Mouse (Mus musculus) embryonic facial prominence, embryonic 14.5 days (tissue): ENCODE data around the gene Siva1. TPM values are rescaled to one million over a fixed set of nuclear protein-coding genes. Genes with fewer than 3 reads are reported as not detected.
A peak's percentile ranks its signal among the peaks of the same experiment; 100 is the strongest.

ENCODE experiments used
- ATAC-seq: fragments of 200-750 bp; cut with Nextera tagmentation; 2 replicates; pipeline ENCODE4 v1.8.0; 2017; ENCODE audit warnings: low read depth, moderate number of reproducible peaks, moderate TSS enrichment
- DNase-seq: peaks from one replicate; pipeline ENCODE4 v3.0.0-alpha.2; 2015; ENCODE audit warnings: low spot score
- H3K27ac ChIP-seq: fragments of 300-500 bp; sonication (generic); replicated peaks from 2 replicates; pipeline ENCODE4 v1.5.1; 2014; ENCODE audit warnings: low read depth, mild to moderate bottlenecking, low read length, moderate library complexity
- H3K27me3 ChIP-seq: fragments of 300-500 bp; sonication (generic); replicated peaks from 2 replicates; pipeline ENCODE4 v1.6.1; 2014; ENCODE audit warnings: low read length; ENCODE audit not compliant: control insufficient read depth, insufficient read depth
- H3K36me3 ChIP-seq: fragments of 300-500 bp; sonication (generic); 2 replicates; pipeline ENCODE4 v1.6.1; 2014; ENCODE audit warnings: low read length, mixed read lengths; ENCODE audit not compliant: control insufficient read depth, insufficient read depth
- H3K4me1 ChIP-seq: fragments of 300-500 bp; sonication (generic); 2 replicates; pipeline ENCODE4 v1.6.1; 2014; ENCODE audit warnings: antibody characterized with exemption, low read length; ENCODE audit not compliant: control insufficient read depth, insufficient read depth
- H3K4me2 ChIP-seq: fragments of 300-500 bp; sonication (generic); 2 replicates; pipeline ENCODE4 v1.6.1; 2014; ENCODE audit warnings: low read depth, mild to moderate bottlenecking, low read length, moderate library complexity, mixed read lengths
- H3K4me3 ChIP-seq: fragments of 300-500 bp; sonication (generic); 2 replicates; pipeline ENCODE4 v1.5.1; 2014; ENCODE audit warnings: low read depth, mild to moderate bottlenecking, low read length
- H3K9ac ChIP-seq: fragments of 300-500 bp; sonication (generic); 2 replicates; pipeline ENCODE4 v1.6.1; 2014; ENCODE audit warnings: low read depth, mild to moderate bottlenecking, low read length, moderate library complexity, mixed read lengths
- H3K9me3 ChIP-seq: fragments of 300-500 bp; sonication (generic); 2 replicates; pipeline ENCODE4 v1.6.1; 2016; ENCODE audit warnings: low read length; ENCODE audit not compliant: control insufficient read depth
- WGBS: fragments of 180-500 bp; shearing (Covaris S2); extraction: QIAGEN DNeasy Blood & Tissue Kit; methylation state at CpG from one replicate; pipeline ENCODE4 v1.1.7; 2014; 5-methylcytosine and 5-hydroxymethylcytosine counted together
- polyA plus RNA-seq: library from polyadenylated mRNA; unstranded; fragments of >200 nt; fragmentation: Nextera tagmentation; extraction: Ambion mirVana; gene quantifications from 2 replicates; pipeline ENCODE4 v1.2.1, GENCODE M21; 2014

The Siva1 gene
- polyA plus RNA-seq, 1 experiment from 2014 or later = 211 TPM

DNA sequence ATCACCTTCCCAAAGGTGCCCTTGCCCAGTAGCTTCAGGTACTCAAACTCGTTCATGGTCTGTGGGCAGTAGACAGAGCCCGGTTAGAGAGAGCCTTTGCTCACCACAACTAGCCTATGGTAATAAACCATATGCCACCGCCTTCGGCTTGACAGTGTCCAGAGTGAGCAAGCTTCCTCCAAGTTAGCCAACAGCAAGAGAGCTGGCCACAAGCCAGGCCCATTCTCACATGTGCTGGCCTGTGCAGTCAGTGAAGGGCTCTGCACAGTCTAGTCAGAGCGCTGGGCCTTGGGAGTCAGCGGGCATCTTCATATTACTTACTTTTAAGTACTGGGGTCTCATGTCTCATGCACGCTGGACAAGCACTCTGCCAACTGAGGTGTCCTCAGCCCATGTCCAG lies 14.1 kb downstream of the Siva1 start:
- Histone ChIP-seq H3K27me3 (no peaks in the 10 kb centered on the region), H3K9me3 (no peaks in the 10 kb centered on the region), H3K4me3 (no peak overlapping the region), H3K4me1 (peaks cover 36% of the 10 kb centered on the region), H3K36me3 (peaks cover 96% of the 10 kb centered on the region), H3K27ac (no peak overlapping the region), H3K4me2 (no peak overlapping the region), H3K9ac (no peak overlapping the region)
- ATAC-seq = no peak
- WGBS = 95% methylated on average over 7 of the region's 7 CpGs
- DNase-seq = no peak

DNA sequence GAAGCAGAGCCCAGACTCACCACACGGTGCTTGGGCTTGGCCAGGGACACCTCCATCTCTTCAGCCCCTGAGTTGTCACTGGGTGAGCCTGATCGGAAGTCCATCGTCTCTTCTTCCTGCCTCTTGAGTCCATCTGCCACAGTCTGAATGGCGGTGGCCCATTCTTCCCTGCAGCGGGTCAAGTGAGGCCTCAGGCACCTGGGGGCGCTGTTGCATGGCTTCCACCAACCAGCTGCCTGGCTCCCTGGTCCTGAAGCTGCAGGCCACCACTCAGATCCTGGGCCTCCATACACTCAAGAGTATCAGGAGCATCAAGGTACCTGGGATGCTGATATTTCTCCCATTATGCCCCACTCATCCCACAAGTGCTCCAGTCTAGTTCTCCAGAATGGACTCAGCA lies 14.6 kb downstream of the Siva1 start:
- Histone ChIP-seq H3K36me3 (peaks cover 96% of the 10 kb centered on the region), H3K4me2 (no peak overlapping the region), H3K27ac (no peak overlapping the region), H3K4me1 (peaks cover 40% of the 10 kb centered on the region), H3K27me3 (no peaks in the 10 kb centered on the region), H3K9ac (no peak overlapping the region), H3K9me3 (no peaks in the 10 kb centered on the region), H3K4me3 (no peak overlapping the region)
- 92% methylated on average over 6 of the region's 6 CpGs for WGBS
- DNase-seq (no peak), ATAC-seq (no peak)

DNA sequence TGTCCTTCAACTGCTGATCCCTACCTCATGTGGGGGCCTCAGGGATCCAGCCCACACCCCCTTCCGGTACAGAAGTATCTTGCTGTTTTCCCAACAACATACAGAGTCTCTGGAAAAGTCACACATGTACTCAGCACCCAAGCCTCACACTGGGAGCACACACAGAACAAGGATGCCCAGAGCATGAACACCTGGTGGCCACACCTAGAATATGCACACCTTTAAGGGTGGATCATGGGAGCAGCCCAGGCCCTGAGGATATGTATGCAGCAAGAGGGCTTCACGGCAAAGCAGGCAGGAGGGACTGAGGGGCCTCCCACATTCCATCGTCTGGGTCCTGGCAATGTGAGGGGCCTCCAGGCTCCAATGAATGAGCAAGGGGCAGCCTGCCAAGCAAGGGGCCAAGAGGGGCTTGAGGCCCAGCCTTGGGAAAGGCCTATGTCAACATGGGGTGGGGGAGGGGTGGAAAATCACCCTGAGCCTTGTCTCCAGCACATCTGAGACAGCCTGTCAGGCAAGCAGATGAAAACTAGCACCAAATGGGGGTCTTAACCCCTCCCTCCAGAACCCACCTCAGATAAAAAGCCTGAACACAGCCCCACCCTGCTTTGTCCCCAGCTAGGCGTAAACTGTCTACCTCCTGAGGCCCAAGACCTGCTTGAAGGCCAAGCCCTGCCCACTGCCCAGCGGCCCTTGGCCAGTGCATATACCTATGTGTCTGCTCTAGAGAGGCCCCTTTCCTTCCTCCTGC lies 16.3 kb downstream of the Siva1 start:
- no peaks in the 10 kb centered on the region for H3K9me3 ChIP-seq
- H3K27ac ChIP-seq = peak overlapping the region; percentile 87
- DNase-seq = peak; percentile 96
- WGBS = 35% methylated on average over 5 of the region's 5 CpGs
- peak overlapping the region; percentile 28; the same call in 1 of the 2 replicates for H3K9ac ChIP-seq
- H3K4me2 ChIP-seq = peak overlapping the region; percentile 38
- peaks cover 48% of the 10 kb centered on the region for H3K4me1 ChIP-seq
- ATAC-seq = peak; percentile 84
- H3K27me3 ChIP-seq = no peaks in the 10 kb centered on the region
- H3K4me3 ChIP-seq = no peak overlapping the region; the same call in 1 of the 2 replicates
- H3K36me3 ChIP-seq = peaks cover 92% of the 10 kb centered on the region

DNA sequence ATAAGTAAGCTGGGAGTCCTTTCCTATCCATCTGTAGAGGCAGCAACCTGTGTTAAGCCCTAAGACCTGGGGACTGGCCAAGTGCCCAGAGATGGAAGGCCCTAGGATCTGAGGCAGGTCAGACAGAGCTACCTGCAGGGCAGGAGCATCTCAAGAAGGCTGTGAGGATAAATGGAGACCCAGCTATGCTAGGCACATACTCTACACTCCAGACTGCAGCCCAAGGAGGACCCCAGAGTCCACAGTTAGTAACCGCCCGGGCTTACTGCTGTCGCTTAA lies 16.8 kb downstream of the Siva1 start:
- no peak overlapping the region for H3K4me3 ChIP-seq
- H3K27ac ChIP-seq = peak overlapping the region; percentile 87
- ATAC-seq (no peak), DNase-seq (no peak)
- 68% methylated on average over 3 of the region's 3 CpGs for WGBS
- no peaks in the 10 kb centered on the region for H3K27me3 ChIP-seq
- peak overlapping the region; percentile 38 for H3K4me2 ChIP-seq
- H3K9ac ChIP-seq = peak overlapping the region; percentile 28; the same call in 1 of the 2 replicates
- peaks cover 92% of the 10 kb centered on the region for H3K36me3 ChIP-seq
- H3K4me1 ChIP-seq = peaks cover 48% of the 10 kb centered on the region
- no peaks in the 10 kb centered on the region for H3K9me3 ChIP-seq

DNA sequence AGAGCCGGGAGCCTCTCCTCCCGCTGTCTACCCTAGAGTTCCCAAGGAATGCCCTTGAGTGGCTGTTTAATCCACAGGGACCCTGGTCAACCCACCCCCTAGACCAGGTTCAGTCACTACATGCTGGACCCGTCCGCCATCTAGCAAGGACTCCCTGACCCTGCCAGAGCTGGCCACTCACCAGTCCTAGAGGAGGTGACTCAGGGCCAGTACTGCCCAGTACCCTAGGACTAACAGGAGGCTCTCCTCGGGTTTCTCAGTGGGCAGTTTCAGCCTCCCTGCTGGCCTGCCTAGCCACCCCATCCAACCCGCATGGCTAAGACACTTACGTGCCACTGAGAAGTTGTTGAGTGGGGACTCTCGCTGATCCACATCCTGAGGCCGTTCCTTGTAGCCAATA lies 17.4 kb downstream of the Siva1 start:
- no peak for DNase-seq
- H3K27ac ChIP-seq = peak overlapping the region; percentile 87
- 74% methylated on average over 7 of the region's 9 CpGs for WGBS
- H3K4me1 ChIP-seq = peaks cover 48% of the 10 kb centered on the region
- H3K9ac ChIP-seq = no peak overlapping the region
- H3K9me3 ChIP-seq = no peaks in the 10 kb centered on the region
- H3K27me3 ChIP-seq = no peaks in the 10 kb centered on the region
- H3K4me2 ChIP-seq = no peak overlapping the region
- no peak for ATAC-seq
- no peak overlapping the region for H3K4me3 ChIP-seq
- peaks cover 91% of the 10 kb centered on the region for H3K36me3 ChIP-seq

DNA sequence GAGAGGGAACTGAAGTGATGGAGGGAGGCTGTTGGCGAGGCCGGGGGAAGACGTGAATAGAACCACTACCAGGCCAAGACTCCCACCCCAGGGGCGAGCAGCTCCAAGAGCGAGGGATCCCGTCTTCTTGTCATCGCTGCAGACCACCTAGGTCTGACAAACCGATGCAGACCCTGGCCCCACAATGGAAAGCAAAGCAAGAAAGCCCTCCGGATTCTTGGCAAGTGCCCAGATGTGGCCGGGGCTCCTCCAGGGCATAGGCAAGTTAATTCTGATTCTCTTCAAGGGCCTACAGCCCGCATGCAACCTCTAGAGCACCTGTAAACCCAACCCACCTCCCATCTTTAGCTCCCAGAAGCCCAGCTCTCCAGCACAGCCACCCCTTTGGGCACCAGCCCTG lies 18.8 kb downstream of the Siva1 start:
- Histone ChIP-seq H3K27ac (no peak overlapping the region; the same call in 1 of the 2 replicates), H3K4me3 (no peak overlapping the region), H3K4me1 (peaks cover 54% of the 10 kb centered on the region), H3K9ac (no peak overlapping the region), H3K36me3 (peaks cover 86% of the 10 kb centered on the region), H3K4me2 (no peak overlapping the region), H3K9me3 (no peaks in the 10 kb centered on the region), H3K27me3 (no peaks in the 10 kb centered on the region)
- DNase-seq (no peak), ATAC-seq (no peak)
- 77% methylated on average over 11 of the region's 11 CpGs for WGBS

DNA sequence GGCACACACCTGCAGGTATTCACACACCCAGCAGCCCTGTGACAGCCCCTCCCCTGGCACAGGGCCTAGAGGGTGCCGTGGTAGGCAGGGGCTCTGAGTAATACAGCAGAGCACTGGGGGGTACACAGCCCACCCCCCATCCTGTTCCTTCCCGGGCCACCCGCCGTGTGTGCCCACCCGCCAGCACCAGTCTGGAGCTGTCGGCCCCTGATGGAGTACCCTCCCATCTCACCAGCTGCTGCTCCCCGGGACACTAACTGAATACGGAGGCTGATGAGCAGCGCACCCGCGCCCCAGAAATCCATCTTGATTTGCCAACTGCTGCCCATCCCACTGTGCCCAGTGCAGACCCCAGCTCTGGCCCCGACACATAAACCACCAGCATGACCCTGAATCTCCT lies 19.2 kb downstream of the Siva1 start:
- H3K4me2 ChIP-seq = no peak overlapping the region
- H3K27ac ChIP-seq = 0 out of 2 replicates have a peak overlapping the region, but pooled peaks have one; percentile 1
- DNase-seq (no peak), ATAC-seq (no peak)
- no peaks in the 10 kb centered on the region for H3K9me3 ChIP-seq
- H3K4me1 ChIP-seq = peaks cover 54% of the 10 kb centered on the region
- H3K9ac ChIP-seq = no peak overlapping the region
- no peaks in the 10 kb centered on the region for H3K27me3 ChIP-seq
- no peak overlapping the region for H3K4me3 ChIP-seq
- H3K36me3 ChIP-seq = peaks cover 86% of the 10 kb centered on the region
- WGBS = 90% methylated on average over 12 of the region's 12 CpGs

DNA sequence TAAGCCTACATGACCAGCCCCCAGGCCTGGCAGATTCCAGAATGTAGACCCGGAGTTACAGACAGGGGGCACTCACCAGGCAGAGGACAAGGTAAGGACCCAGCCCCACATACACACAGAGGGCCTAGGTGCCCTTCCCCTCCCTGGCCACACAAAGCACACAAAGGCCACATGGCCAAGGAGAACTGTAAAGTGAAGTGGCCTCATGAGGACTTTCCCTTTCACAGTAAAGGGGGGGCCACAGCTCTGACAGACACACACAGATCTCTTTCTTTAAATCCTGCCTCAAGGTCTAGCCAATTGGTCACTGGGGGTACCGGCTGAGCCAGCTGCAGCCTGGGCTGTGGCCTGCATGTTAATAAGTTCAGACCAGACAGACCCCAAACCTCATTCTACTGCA lies 19.6 kb downstream of the Siva1 start:
- Histone ChIP-seq H3K27ac (0 out of 2 replicates have a peak overlapping the region, but pooled peaks have one; percentile 1), H3K4me2 (no peak overlapping the region), H3K4me1 (peaks cover 54% of the 10 kb centered on the region), H3K9ac (no peak overlapping the region), H3K27me3 (no peaks in the 10 kb centered on the region), H3K9me3 (no peaks in the 10 kb centered on the region), H3K36me3 (peaks cover 86% of the 10 kb centered on the region), H3K4me3 (no peak overlapping the region)
- DNase-seq (no peak), ATAC-seq (no peak)
- 55% methylated on average over 2 of the region's 2 CpGs for WGBS

DNA sequence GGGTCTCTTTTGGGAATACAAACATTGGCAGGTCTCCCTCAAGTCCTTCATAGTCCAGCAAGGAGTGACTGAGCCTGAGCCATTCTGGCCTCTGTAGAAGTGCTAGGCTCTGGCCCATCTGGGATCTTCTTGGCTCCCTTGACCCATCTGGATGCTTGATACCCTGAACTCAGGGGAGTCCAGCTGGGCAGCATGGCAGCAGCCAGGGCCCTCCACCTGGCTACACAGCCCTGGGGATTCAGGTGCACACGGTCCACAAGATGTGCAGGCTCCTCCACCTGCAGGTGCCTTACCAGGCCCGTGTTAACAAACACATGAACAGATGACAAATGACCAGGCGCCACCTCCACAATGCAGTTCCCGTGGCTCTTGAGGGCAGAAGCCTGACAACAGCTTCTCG lies 20.2 kb downstream of the Siva1 start:
- WGBS = 71% methylated on average over 5 of the region's 5 CpGs
- peaks cover 86% of the 10 kb centered on the region for H3K36me3 ChIP-seq

More for the DNA sequence above, 20.2 kb downstream of the Siva1 start:
- Histone ChIP-seq H3K27me3 (no peaks in the 10 kb centered on the region), H3K4me3 (no peak overlapping the region), H3K4me1 (peaks cover 54% of the 10 kb centered on the region), H3K4me2 (no peak overlapping the region), H3K27ac (peak overlapping the region; percentile 52; the same call in 1 of the 2 replicates), H3K9ac (no peak overlapping the region), H3K9me3 (no peaks in the 10 kb centered on the region)
- no peak for DNase-seq
- ATAC-seq = no peak
